Mouse (Mus musculus) right cerebral cortex, postnatal 10 days (tissue): ENCODE data around the gene Npat.

Experiments used
- DNase-seq, 2 experiments: peaks; one replicate each; pipeline ENCODE4 v3.0.0; 2021; ENCODE audit warnings: low spot score in 2 of 2

Gene Npat

GRCm38 (mm10) chr9:53609968-53610781 is 73.3 kb downstream of the Npat start, which contains the start of gene Acat1:
Acat1 (minus strand) TSS chr9:53610382.
- DNase-seq, result peak; percentile 95 to 96

- no peak for DNase-seq
These were observed 77.4 kb downstream of the Npat start for GRCm38 (mm10) chr9:53614286-53614685.

- no peak for DNase-seq
These were observed 78.4 kb downstream of the Npat start for GRCm38 (mm10) chr9:53615246-53615645.
